ENCODE assay signal across 14 mouse cellular contexts in the genomic region with DNA sequence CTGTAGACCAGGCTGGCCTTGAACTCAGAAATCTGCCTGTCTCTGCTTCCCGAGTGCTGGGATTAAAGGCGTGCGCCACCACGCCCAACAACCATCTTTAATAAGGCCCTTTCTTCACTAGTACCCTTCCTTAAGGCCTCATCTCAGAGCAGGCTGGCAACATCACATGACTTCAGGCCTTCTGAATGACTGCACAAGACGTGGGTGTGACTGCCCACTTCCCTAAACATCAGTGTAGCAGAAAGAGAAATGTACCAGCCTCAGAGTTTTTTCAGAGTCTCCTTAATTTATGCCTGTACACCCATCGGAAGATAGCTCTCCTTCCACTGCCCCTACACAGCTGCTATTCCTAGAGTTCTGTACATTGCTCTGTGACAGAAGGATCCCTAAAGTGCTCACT. TPM values are rescaled to one million over a fixed set of nuclear protein-coding genes. Genes with fewer than 3 reads are reported as not detected.
A peak's percentile ranks its signal among the peaks of the same experiment; 100 is the strongest.
DNase-seq lines count a peak whose midpoint lies in the region; ATAC-seq and TF ChIP-seq lines count a peak whose summit lies in the region.
"Had no signal": no experiment of that assay in that cellular context is flagged by ENCODE, and none has a peak within 500 bp of the region (broad histone marks: within the 10 kb centered on the region; RNA-seq: fewer than 3 reads in every experiment).

No protein-coding gene starts in this region.

- peak; percentile 69 for TF ChIP-seq EP300 in CH12.LX (IDR thresholded peaks at IDR 0.05; ENCODE audit: low read length)

- 82% methylated on average over 6 of the region's 6 CpGs for WGBS in liver, embryonic 11.5 days

- H3K4me1 ChIP-seq in liver, embryonic 11.5 days (replicated peaks; ENCODE audit: control insufficient read depth, insufficient read depth, low read length): peaks cover 5% of the 10 kb centered on the region
- peaks cover 2 to 67% of the 10 kb centered on the region in 2 experiments; a peak in 2 of 4 replicates for H3K4me1 ChIP-seq in CH12.LX (ENCODE audit: control insufficient read depth in 1 of 2, insufficient read depth in 2 of 2)

- TF ChIP-seq RAD21 in CH12.LX (IDR thresholded peaks at IDR 0.05; ENCODE audit: low read depth, low read length): no peak

- no peak overlapping the region for H3K27ac ChIP-seq in liver, embryonic 11.5 days (ENCODE audit: low read depth, low read length)
- H3K27ac ChIP-seq in CH12.LX (ENCODE audit: insufficient read depth, low read depth): peak overlapping the region; percentile 15; the same call in 1 of the 2 replicates
- H3K27ac ChIP-seq: layer of hippocampus, adult 2 months; midbrain, embryonic 12.5 days; neural tube, embryonic 15.5 days had no signal

- no peak for ATAC-seq in liver, embryonic 11.5 days (replicated peaks; ENCODE audit: low FRiP score)
- peak; percentile 59 to 88 for ATAC-seq in hematopoietic stem cell, adult 5-6 weeks (replicated peaks in 1 of 2; ENCODE audit: insufficient read depth in 1 of 2, low FRiP score in 2 of 2, low TSS enrichment in 1 of 2, low read depth in 1 of 2, poor library complexity in 2 of 2, severe bottlenecking in 2 of 2)
- peak; percentile 93 for ATAC-seq in neutrophil, adult 5-6 weeks (ENCODE audit: extremely low read depth, insufficient number of reproducible peaks, low FRiP score, poor library complexity, severe bottlenecking)

- no peak overlapping the region for H3K4me3 ChIP-seq in liver, embryonic 11.5 days (ENCODE audit: low read depth, low read length)
- H3K4me3 ChIP-seq in CH12.LX (replicated peaks in 1 of 3; ENCODE audit: low read depth in 2 of 3, low read length in 2 of 3, poor library complexity in 1 of 3): no peak overlapping the region
- H3K4me3 ChIP-seq: layer of hippocampus, adult 2 months; midbrain, embryonic 12.5 days; neural tube, embryonic 15.5 days had no signal

- dilution Hi-C loops in CH12.LX (cut with MboI; ENCODE audit: extremely low pct_ligation_motif_present, extremely low pct_unique_long_range_greater_than_20kb, low sequenced_read_pairs): no loop called here

- H3K9me3 ChIP-seq in liver, embryonic 11.5 days (ENCODE audit: control insufficient read depth, low read length): peaks cover 3% of the 10 kb centered on the region; the same call in 1 of the 2 replicates
- peaks cover 12% of the 10 kb centered on the region for H3K9me3 ChIP-seq in CH12.LX (replicated peaks; ENCODE audit: low read length)
- H3K9me3 ChIP-seq: neural tube, embryonic 15.5 days had no signal

- no peak overlapping the region for H3K9ac ChIP-seq in liver, embryonic 11.5 days (ENCODE audit: low read depth, low read length)
- no peak overlapping the region for H3K9ac ChIP-seq in CH12.LX (ENCODE audit: insufficient read depth, low read depth)
- H3K9ac ChIP-seq: midbrain, embryonic 12.5 days; neural tube, embryonic 15.5 days had no signal

- H3K79me2 ChIP-seq in CH12.LX (replicated peaks; ENCODE audit: control insufficient read depth, extremely low read depth, insufficient read depth, poor library complexity, severe bottlenecking): no peaks in the 10 kb centered on the region

- DNase-seq in liver (peak; percentile 10), CH12.LX (ENCODE audit: extremely low read depth) (peak; percentile 84)
- no peak for DNase-seq in liver, embryonic 11.5 days (ENCODE audit: low spot score)
- DNase-seq in kidney, postnatal 25 days: no peak
- DNase-seq in adrenal gland, postnatal 25 days: no peak
- DNase-seq in layer of hippocampus, postnatal 10 days (ENCODE audit: low spot score in 2 of 2): no peak
- DNase-seq: cerebellum, adult 11 months; gastrocnemius, postnatal 14 days; thymus, postnatal 14 days had no signal

- no peaks in the 10 kb centered on the region for H3K27me3 ChIP-seq in liver, embryonic 11.5 days (replicated peaks; ENCODE audit: control insufficient read depth, insufficient read depth, low read length)
- H3K27me3 ChIP-seq in CH12.LX (replicated peaks): no peaks in the 10 kb centered on the region
- H3K27me3 ChIP-seq: midbrain, embryonic 12.5 days; neural tube, embryonic 15.5 days had no signal

- in situ Hi-C loops in CH12.LX (cut with MboI; ENCODE audit: low pct_ligation_motif_present, low pct_unique_long_range_greater_than_20kb, low sequenced_read_pairs): no loop called here

- H3K36me3 ChIP-seq in liver, embryonic 11.5 days (ENCODE audit: control insufficient read depth, insufficient read depth, low read length): no peaks in the 10 kb centered on the region
- no peaks in the 10 kb centered on the region for H3K36me3 ChIP-seq in CH12.LX (replicated peaks in 1 of 2; ENCODE audit: control insufficient read depth in 1 of 2, insufficient read depth in 1 of 2, low read length in 1 of 2)
- H3K36me3 ChIP-seq: midbrain, embryonic 12.5 days; neural tube, embryonic 15.5 days had no signal

- no peak for TF ChIP-seq CTCF in CH12.LX (conservative IDR thresholded peaks at IDR 0.05 in 1 of 2, IDR thresholded peaks at IDR 0.05 in 1 of 2; ENCODE audit: low read depth in 2 of 2, low read length in 2 of 2)

- no peak overlapping the region for H3K4me2 ChIP-seq in liver, embryonic 11.5 days
- no peak overlapping the region for H3K4me2 ChIP-seq in CH12.LX (ENCODE audit: insufficient read depth, low read depth, poor library complexity, severe bottlenecking)
- H3K4me2 ChIP-seq: midbrain, embryonic 12.5 days; neural tube, embryonic 15.5 days had no signal

- no peak for TF ChIP-seq POLR2A in CH12.LX (IDR thresholded peaks at IDR 0.05; ENCODE audit: low read depth, low read length)

TF ChIP-seq in CH12.LX, 34 proteins besides CTCF, POLR2A, EP300 and RAD21 (continues in another document):
- no peak for TF ChIP-seq NRF1 (IDR thresholded peaks at IDR 0.05; ENCODE audit: low read depth, low read length)
- TF ChIP-seq CHD2 (IDR thresholded peaks at IDR 0.05; ENCODE audit: low read length): 0 out of 2 replicates have a peak, but pooled peaks have one; percentile 18
- no peak for TF ChIP-seq E2F4 (IDR thresholded peaks at IDR 0.05; ENCODE audit: insufficient replicate concordance, low read depth, low read length)
- no peak; the same call in 1 of the 2 replicates for TF ChIP-seq SIN3A (IDR thresholded peaks at IDR 0.05; ENCODE audit: low read length)
- TF ChIP-seq JUN (IDR thresholded peaks at IDR 0.05; ENCODE audit: insufficient read depth, low read depth, low read length): peak; percentile 13; the same call in 1 of the 2 replicates
- no peak for TF ChIP-seq CHD1 (IDR thresholded peaks at IDR 0.05; ENCODE audit: low read depth, low read length)
- 0 out of 2 replicates have a peak, but pooled peaks have one; percentile 34 for TF ChIP-seq MAFK (IDR thresholded peaks at IDR 0.05; ENCODE audit: insufficient replicate concordance, low read length)
- no peak for TF ChIP-seq MAX (IDR thresholded peaks at IDR 0.05; ENCODE audit: low read length)
- peak; percentile 70; the same call in 1 of the 2 replicates for TF ChIP-seq ELF1 (IDR thresholded peaks at IDR 0.05; ENCODE audit: low read depth, low read length)
- TF ChIP-seq MYC (IDR thresholded peaks at IDR 0.05; ENCODE audit: low read depth, low read length): peak; percentile 43; the same call in 1 of the 2 replicates
- TF ChIP-seq ZMIZ1 (IDR thresholded peaks at IDR 0.05; ENCODE audit: low read depth, low read length): no peak
- no peak for TF ChIP-seq RCOR1 (conservative IDR thresholded peaks at IDR 0.05; ENCODE audit: low read depth, low read length)
- 0 out of 2 replicates have a peak, but pooled peaks have one; percentile 25 for TF ChIP-seq TCF12 (IDR thresholded peaks at IDR 0.05; ENCODE audit: low read depth, low read length)
- 0 out of 2 replicates have a peak, but pooled peaks have one; percentile 16 for TF ChIP-seq UBTF (IDR thresholded peaks at IDR 0.05; ENCODE audit: low read depth, low read length)
- peak; percentile 94 for TF ChIP-seq BHLHE40 (IDR thresholded peaks at IDR 0.05; ENCODE audit: low read depth, low read length)
- TF ChIP-seq PAX5 (IDR thresholded peaks at IDR 0.05; ENCODE audit: low read length): no peak
- no peak for TF ChIP-seq ZC3H11A (IDR thresholded peaks at IDR 0.05; ENCODE audit: low read depth, low read length)
- peak; percentile 65 for TF ChIP-seq IRF4 (IDR thresholded peaks at IDR 0.05; ENCODE audit: low read depth, low read length)
- TF ChIP-seq ZKSCAN1 (IDR thresholded peaks at IDR 0.05; ENCODE audit: borderline replicate concordance, low read depth, low read length): no peak
- no peak for TF ChIP-seq MAZ (IDR thresholded peaks at IDR 0.05; ENCODE audit: low read depth, low read length)
- TF ChIP-seq KAT2A (IDR thresholded peaks at IDR 0.05; ENCODE audit: insufficient replicate concordance, low read length): no peak
- no peak for TF ChIP-seq MXI1 (IDR thresholded peaks at IDR 0.05; ENCODE audit: low read depth, low read length)
- TF ChIP-seq TBP (conservative IDR thresholded peaks at IDR 0.05; ENCODE audit: low read depth, low read length): no peak
- TF ChIP-seq SMC3 (IDR thresholded peaks at IDR 0.05; ENCODE audit: low read depth, low read length): no peak
- TF ChIP-seq MEF2A (IDR thresholded peaks at IDR 0.05; ENCODE audit: borderline replicate concordance, low read depth, low read length): 0 out of 2 replicates have a peak, but pooled peaks have one; percentile 23
- TF ChIP-seq USF1 (IDR thresholded peaks at IDR 0.05; ENCODE audit: low read depth, low read length): peak; percentile 64; the same call in 1 of the 2 replicates
- no peak for TF ChIP-seq POLR2AphosphoS2 (IDR thresholded peaks at IDR 0.05; ENCODE audit: low read depth, low read length)
- no peak for TF ChIP-seq ZNF384 (IDR thresholded peaks at IDR 0.05; ENCODE audit: low read depth, low read length)
- peak; percentile 56 for TF ChIP-seq ETS1 (conservative IDR thresholded peaks at IDR 0.05; ENCODE audit: low read depth, low read length)
- TF ChIP-seq JUND (conservative IDR thresholded peaks at IDR 0.05; ENCODE audit: low read depth, low read length): no peak
- TF ChIP-seq NELFE (IDR thresholded peaks at IDR 0.05; ENCODE audit: low read depth, low read length): no peak
- TF ChIP-seq GABPA (IDR thresholded peaks at IDR 0.05; ENCODE audit: insufficient replicate concordance, low read depth, low read length): no peak
- TF ChIP-seq USF2 (conservative IDR thresholded peaks at IDR 0.05; ENCODE audit: low read depth, low read length): peak; percentile 37; the same call in 1 of the 2 replicates

RNA-seq across cellular contexts. Expression of a gene that starts 25.2 kb away (rescaled TPM):
- polyA plus RNA-seq in liver, embryonic 11.5 days (2014; fragmentation: Nextera tagmentation; extraction: Ambion mirVana): 3.1 and 4.0 TPM in 2 replicates
- 10.9 and 11.3 TPM in 2 replicates for total RNA-seq in CH12.LX (2012; rRNA removed)
- total RNA-seq in CH12.LX (2014; rRNA removed): 5.3 and 5.6 TPM in 2 replicates
- 20.3 and 23.4 TPM in 2 replicates for polyA plus RNA-seq in CH12.LX (2012; ENCODE audit: insufficient read length, low read depth)
- 8.8 and 10.9 TPM in 2 replicates for total RNA-seq in hematopoietic stem cell, adult 5-6 weeks (2017)
- 29.1 and 30.5 TPM in 2 replicates for total RNA-seq in neutrophil, adult 5-6 weeks (2017)
- 24.2 and 27.3 TPM in 2 replicates for total RNA-seq in adrenal gland, postnatal 25 days (2021)
- total RNA-seq in layer of hippocampus, postnatal 10 days (2021): 10 to 100 TPM; 33.9 to 37.9 TPM

Comparison
In these comparisons a context has a peak if more than half of its experiments do, and no peak if none do; other contexts are left out.
1. DNase-seq: peak in liver (single experiment) and CH12.LX (single experiment); none in liver, embryonic 11.5 days (single experiment), kidney, postnatal 25 days (0 of 2), adrenal gland, postnatal 25 days (single experiment) and layer of hippocampus, postnatal 10 days (0 of 2).